Mouse (Mus musculus): ENCODE data around the gene Tent4b. TPM values are rescaled to one million over a fixed set of nuclear protein-coding genes. Genes with fewer than 3 reads are reported as not detected.

Tent4b gene
- polyA plus RNA-seq, 1 experiment from 2014 or later, result 6.5 TPM

Other genes starting within 250 kb of the Tent4b start
- gene Zfp423, start 239.6 kb upstream of the Tent4b start, polyA plus RNA-seq (2015; fragmentation: Nextera tagmentation; extraction: Ambion mirVana), result 4.1 and 4.8 TPM in 2 replicates
- gene Cnep1r1, start 80.4 kb upstream of the Tent4b start, polyA plus RNA-seq (2015; fragmentation: Nextera tagmentation; extraction: Ambion mirVana), result 42.6 and 42.8 TPM in 2 replicates
- gene Heatr3, start 61.4 kb upstream of the Tent4b start, polyA plus RNA-seq (2015; fragmentation: Nextera tagmentation; extraction: Ambion mirVana), result 27.2 and 27.7 TPM in 2 replicates
- gene Adcy7, start 73.2 kb downstream of the Tent4b start, polyA plus RNA-seq (2015; fragmentation: Nextera tagmentation; extraction: Ambion mirVana), result 3.2 and 3.8 TPM in 2 replicates
- gene Brd7, start 163.0 kb downstream of the Tent4b start, polyA plus RNA-seq (2015; fragmentation: Nextera tagmentation; extraction: Ambion mirVana), result 67.1 and 68.2 TPM in 2 replicates